Mouse (Mus musculus) left cerebral cortex, adult 9 months (tissue): ENCODE data around the gene E2f2.

Experiments
- DNase-seq, 2 experiments: peaks; one replicate each; pipeline ENCODE4 v3.0.0; 2022; ENCODE audit warnings: low spot score in 2 of 2

The E2f2 gene

GRCm38 (mm10) chr4:136144927-136145292, 27.3 kb upstream of the E2f2 start:
- no peak for DNase-seq

DNA sequence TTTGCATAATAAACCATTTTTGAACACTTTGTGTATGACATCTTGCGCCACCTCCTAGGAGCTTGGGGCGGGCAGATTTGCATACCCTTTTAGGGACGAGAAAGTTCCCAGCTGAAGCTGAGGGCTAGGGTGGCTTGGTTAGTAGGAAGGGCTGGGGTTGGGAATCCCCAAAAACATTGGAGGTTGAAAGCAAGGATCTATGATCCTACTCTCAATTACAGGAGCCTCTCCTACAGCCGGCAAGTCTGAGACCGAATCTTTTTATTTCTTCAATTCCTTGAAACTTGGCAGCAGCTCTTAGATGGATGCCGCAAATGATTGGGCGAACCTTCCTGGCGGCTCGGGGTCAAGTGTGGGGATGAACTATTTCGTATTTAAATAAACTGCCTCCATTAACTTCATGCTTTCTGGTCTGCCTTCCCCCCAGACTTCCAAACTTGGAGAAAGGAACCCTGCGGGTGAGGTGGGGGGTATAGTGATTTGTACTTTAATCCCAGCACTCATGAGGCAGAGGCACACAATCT, 26.8 kb upstream of the E2f2 start:
- DNase-seq: no peak

DNA sequence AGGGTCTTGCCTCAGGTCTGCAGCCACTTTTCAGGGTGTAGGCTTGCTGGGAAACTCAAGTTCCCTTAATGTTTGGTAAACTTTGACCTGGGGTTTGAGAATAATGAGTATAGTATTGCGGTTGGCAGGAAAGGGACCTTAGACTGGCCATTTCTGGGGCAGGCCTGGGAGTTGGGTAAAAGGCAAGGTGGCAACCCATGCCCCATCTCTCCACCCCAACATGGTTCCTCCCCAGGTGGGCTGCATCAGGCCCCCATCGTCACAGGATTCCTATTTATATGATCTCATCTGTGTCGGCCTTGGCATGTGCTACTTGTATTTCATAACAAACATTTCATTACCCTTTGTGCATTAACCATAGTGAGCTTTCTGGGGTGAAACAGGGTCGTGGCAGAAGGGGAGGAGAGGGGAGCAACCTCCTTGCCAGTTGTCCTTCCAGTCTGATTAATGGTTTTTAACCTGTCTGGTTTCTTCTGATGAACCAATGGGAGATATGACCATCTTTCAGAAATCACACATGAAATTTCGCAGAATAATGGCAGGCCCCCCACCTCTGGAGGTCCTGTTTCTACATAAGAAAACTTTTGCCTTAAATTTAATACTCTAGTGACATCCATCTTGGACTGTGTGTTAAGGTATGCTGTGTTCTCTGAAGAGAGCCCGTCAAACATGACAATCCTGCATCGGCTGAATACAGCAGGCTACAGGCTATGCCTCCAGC, 26.0 kb upstream of the E2f2 start:
- no peak for DNase-seq

DNA sequence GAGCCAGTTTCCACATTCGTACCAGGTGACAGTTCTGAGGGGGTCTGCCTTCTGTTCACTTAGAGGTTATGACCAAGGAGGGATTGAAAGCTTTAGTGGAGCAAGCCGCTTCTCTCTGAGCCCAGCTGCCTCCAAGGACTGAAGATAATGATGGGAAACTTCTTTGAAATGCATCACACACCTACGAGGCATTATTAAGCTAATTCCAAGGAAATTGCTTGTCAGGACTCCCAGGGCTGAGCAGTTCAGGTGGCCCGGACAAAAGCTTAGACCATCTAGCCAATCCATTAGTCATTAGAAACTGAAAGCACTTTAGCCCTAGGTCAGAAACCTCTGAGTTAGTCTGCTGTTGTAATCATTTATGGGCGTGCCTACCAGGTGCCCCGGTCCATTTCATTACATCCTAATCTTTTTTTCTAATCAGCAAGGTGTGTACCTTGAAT, 25.5 kb upstream of the E2f2 start:
- no peak for DNase-seq

DNA sequence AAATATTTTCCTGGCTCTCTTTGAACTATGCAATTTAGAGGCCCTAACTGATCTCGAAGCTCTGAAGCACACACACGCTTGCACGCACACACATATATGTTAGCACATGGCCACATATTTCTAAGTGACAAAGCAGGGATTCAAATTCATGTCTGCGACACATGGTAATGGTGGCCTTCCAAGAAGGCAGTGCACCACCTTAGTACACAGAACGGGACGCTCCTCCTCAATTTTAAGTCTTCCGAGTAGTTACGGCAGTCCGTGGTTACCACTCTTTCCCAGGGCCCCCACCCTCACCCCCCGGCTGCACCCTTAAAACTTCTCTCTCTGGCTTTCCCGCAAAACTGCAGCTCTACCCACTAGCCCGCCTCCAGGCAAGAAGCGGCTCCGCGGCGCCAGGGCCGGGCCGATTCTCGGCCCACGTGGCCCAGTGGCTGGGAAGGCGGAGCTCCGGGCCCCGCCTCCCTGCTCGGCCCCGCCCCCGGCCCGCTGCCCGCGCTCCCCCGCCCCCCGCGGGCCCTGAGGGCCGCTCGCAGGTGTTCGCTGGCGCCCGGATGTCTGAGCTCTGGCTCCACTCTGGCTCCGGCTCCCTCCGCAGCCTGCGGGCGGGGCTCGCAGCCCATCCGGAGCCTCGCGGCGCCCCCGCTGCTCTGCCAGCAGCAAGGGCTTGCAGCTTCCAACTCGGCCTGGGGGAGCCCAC, 24.6 kb upstream of the E2f2 start:
- DNase-seq: peak in 1 of 2 experiments; percentile 59

- DNase-seq: no peak
Measured at GRCm38 (mm10) chr4:136148342-136149044, 23.7 kb upstream of the E2f2 start.

GRCm38 (mm10) chr4:136149045-136149379, 23.2 kb upstream of the E2f2 start:
- no peak for DNase-seq

- no peak for DNase-seq
Measured at GRCm38 (mm10) chr4:136149734-136150133, 22.5 kb upstream of the E2f2 start.

- DNase-seq: no peak
Measured at GRCm38 (mm10) chr4:136150596-136150995, 21.6 kb upstream of the E2f2 start.

DNA sequence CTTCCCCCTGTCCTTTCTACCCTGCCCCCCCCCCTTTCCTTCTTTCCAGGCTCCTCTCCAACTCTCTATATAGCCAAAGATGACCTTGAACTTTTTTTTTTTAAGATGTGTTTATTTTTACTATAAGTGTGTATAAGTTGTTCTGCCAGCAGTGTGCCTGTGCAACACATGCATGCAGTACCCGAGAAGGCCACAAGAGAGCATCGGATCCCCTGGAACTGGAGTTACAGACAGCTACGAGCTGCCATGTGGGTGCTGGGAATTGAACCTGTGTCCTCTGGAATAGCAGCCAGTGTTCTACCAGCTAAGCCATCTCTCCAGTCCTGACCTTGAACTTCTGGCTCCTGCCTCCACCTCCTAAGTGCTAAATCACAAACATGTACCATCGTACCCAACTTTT, 19.4 kb upstream of the E2f2 start:
- DNase-seq: no peak

GRCm38 (mm10) chr4:136154462-136154861, 17.7 kb upstream of the E2f2 start:
- no peak for DNase-seq

- no peak for DNase-seq
Measured at GRCm38 (mm10) chr4:136158498-136158897, 13.7 kb upstream of the E2f2 start.

GRCm38 (mm10) chr4:136159802-136160397, 12.3 kb upstream of the E2f2 start:
- peak in 1 of 2 experiments; percentile 86 for DNase-seq

- DNase-seq: peak in 1 of 2 experiments; percentile 88
Measured at GRCm38 (mm10) chr4:136163448-136163847, 8.7 kb upstream of the E2f2 start.

DNA sequence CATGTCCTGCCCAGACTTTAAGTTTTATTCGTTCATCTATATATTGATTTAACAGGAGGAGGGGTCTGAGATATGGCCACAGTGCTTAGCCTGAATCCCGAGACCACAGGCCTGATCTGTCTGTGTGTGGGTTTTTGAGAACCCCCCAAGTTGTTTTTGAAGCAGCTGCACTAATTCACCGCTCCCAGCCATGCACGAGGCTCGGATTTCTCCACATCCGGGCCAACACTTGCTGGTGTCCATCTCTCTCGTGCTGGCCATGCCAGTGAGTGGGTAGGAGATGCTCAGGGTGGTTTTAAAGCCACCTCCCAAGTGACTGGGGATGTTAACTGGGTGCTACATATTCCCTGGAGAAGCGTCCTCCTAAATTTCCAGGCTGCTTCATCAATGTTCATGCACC, 7.2 kb upstream of the E2f2 start:
- DNase-seq: no peak

DNA sequence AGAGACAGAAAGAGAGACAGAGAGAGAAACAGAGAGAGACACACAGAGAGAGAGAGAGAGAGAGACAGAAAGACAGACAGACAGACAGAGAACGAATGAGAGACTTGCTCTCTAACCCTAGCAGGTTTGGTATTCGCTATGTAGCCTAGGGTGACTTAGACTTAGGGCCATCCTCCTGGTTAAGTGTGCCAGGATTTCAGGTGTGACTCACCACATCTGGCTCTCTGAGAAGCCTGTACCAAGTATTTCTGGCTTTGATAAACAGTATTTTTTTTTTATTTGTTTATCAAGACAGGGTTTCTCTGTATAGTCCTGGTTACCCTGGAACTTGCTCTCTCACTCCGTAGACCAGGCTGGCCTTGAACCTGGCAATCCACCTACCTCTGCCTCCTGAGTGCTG, 4.5 kb upstream of the E2f2 start:
- no peak for DNase-seq

GRCm38 (mm10) chr4:136170401-136170800, 1.8 kb upstream of the E2f2 start:
- no peak for DNase-seq

DNA sequence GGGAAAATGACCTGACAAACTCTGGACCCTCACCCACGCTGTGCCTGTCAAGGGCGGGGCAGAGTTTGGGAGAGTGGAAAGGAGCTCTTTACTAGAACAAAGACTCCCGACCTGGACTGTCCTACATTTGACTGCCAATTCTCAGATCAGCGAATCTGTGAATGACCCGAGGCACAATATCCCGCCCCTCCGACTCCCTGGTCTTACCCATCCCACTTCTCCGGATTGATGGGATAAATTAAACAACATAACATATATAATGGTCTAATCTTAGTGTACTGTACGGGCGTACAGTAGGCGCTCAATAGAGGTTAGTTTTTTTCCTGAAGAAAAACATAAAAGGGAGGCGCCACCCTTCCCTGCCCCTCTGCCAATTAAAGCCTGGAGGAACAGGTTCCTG, 739 bp upstream of the E2f2 start:
- no peak for DNase-seq

DNA sequence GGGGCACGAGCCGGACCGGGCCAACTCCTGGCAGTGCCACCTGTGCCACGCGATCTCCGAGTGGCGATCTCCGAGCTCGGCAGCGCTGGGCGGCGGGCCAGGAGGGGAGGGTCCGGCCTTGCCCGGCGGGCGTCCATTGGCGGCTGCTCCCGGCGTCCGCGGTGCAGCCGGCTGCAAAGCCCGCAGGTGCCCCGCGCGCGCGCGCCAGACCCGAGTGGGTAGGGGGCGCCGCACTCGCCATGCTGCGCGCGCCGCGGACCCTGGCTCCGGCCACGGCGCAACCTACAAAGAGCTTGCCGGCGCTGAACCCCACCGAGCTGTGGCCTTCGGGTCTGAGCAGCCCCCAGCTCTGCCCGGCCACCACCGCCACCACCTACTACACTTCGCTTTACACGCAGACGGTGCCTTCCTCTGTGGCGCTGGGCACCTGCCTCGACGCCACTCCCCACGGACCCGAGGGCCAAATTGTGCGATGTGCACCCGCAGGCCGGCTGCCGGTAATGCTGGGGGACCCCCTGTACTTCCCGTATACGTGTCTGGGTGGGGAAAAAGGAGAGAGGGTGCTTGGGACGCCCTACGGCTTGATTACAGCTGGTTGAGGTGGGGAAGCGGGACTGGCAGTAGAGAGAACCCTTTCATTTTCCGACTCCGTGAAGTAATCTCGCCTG, 482 bp downstream of the E2f2 start:
- no peak for DNase-seq

- no peak for DNase-seq
Measured at GRCm38 (mm10) chr4:136173210-136173715, 1.1 kb downstream of the E2f2 start.
